ENCODE assay signal across 8 mouse cellular contexts in genomic region chr2:157006511-157007233, GRCm38 (mm10). TPM values are rescaled to one million over a fixed set of nuclear protein-coding genes. Genes with fewer than 3 reads are reported as not detected.
A peak's percentile ranks its signal among the peaks of the same experiment; 100 is the strongest.
DNase-seq lines count a peak whose midpoint lies in the region; ATAC-seq and TF ChIP-seq lines count a peak whose summit lies in the region.

Dsn1 (minus strand) TSS chr2:157007154.

- peak; percentile 94 for DNase-seq in brain, adult 2 months (ENCODE audit: low read depth, low spot score)
- DNase-seq in liver = peak; percentile 93
- peak; percentile 66 to 90 for DNase-seq in monocyte, adult 2 months (ENCODE audit: low read depth in 1 of 2, low spot score in 2 of 2)
- DNase-seq in spleen, postnatal 14 days (ENCODE audit: low spot score in 2 of 2) = peak; percentile 85 to 86

- H3K79me2 ChIP-seq in C2C12 (ENCODE audit: control insufficient read depth, insufficient read depth) = peaks cover 18% of the 10 kb centered on the region

- peaks cover 18% of the 10 kb centered on the region for H3K4me1 ChIP-seq in heart, embryonic 11.5 days (ENCODE audit: control insufficient read depth, insufficient read depth, low read length)
- H3K4me1 ChIP-seq in kidney, embryonic 15.5 days = peaks cover 29% of the 10 kb centered on the region

- H3K4me2 ChIP-seq in heart, embryonic 11.5 days = peak within 1 kb of the TSS; percentile 88
- peak within 1 kb of the TSS; percentile 91 for H3K4me2 ChIP-seq in kidney, embryonic 15.5 days

- no peak for TF ChIP-seq CTCF in C2C12 (IDR thresholded peaks at IDR 0.05; ENCODE audit: control insufficient read depth, insufficient read depth, insufficient read length)

- H3K79me3 ChIP-seq in C2C12 (ENCODE audit: low read depth) = peaks cover 5% of the 10 kb centered on the region

- H3K36me3 ChIP-seq in C2C12 (ENCODE audit: control insufficient read depth, insufficient read depth) = peaks cover 29% of the 10 kb centered on the region
- H3K36me3 ChIP-seq in heart, embryonic 11.5 days (ENCODE audit: control insufficient read depth, insufficient read depth, low read length) = no peaks in the 10 kb centered on the region; the same call in 1 of the 2 replicates
- peaks cover 26% of the 10 kb centered on the region for H3K36me3 ChIP-seq in kidney, embryonic 15.5 days

- H3K9me3 ChIP-seq in heart, embryonic 11.5 days (replicated peaks; ENCODE audit: control insufficient read depth, low read length) = no peaks in the 10 kb centered on the region
- H3K9me3 ChIP-seq in kidney, embryonic 15.5 days (replicated peaks) = no peaks in the 10 kb centered on the region

- peak within 1 kb of the TSS; percentile 61 for H3K4me3 ChIP-seq in C2C12 (ENCODE audit: insufficient read depth, poor library complexity, severe bottlenecking)
- peak within 1 kb of the TSS; percentile 84 for H3K4me3 ChIP-seq in heart, embryonic 11.5 days (ENCODE audit: low read depth, low read length)
- H3K4me3 ChIP-seq in kidney, embryonic 15.5 days (replicated peaks) = peak within 1 kb of the TSS; percentile 88

- peak within 1 kb of the TSS; percentile 66 for H3ac ChIP-seq in C2C12 (ENCODE audit: control insufficient read depth, insufficient read length, low read depth)

- WGBS in heart, embryonic 11.5 days (ENCODE audit: insufficient replicate concordance) = under 1% methylated on average over 56 of the region's 56 CpGs
- under 1% methylated on average over 56 of the region's 56 CpGs for WGBS in kidney, embryonic 15.5 days

- peak within 1 kb of the TSS; percentile 79 for H3K27ac ChIP-seq in heart, embryonic 11.5 days (ENCODE audit: low read depth, low read length)
- peak within 1 kb of the TSS; percentile 66 for H3K27ac ChIP-seq in kidney, embryonic 15.5 days

- no peaks in the 10 kb centered on the region for H3K27me3 ChIP-seq in C2C12 (ENCODE audit: control insufficient read depth, insufficient read depth, insufficient read length)
- H3K27me3 ChIP-seq in heart, embryonic 11.5 days (ENCODE audit: control insufficient read depth, insufficient read depth, low read length) = no peaks in the 10 kb centered on the region
- H3K27me3 ChIP-seq in kidney, embryonic 15.5 days = no peaks in the 10 kb centered on the region

- peak; percentile 90 for ATAC-seq in erythroblast, adult 5-6 weeks (replicated peaks; ENCODE audit: low FRiP score, poor library complexity, severe bottlenecking)
- peak; percentile 76 for ATAC-seq in heart, embryonic 11.5 days (replicated peaks; ENCODE audit: insufficient number of reproducible peaks, low FRiP score, low TSS enrichment)
- ATAC-seq in kidney, embryonic 15.5 days (replicated peaks; ENCODE audit: low FRiP score) = peak; percentile 88

- peak within 1 kb of the TSS; percentile 88 for H3K9ac ChIP-seq in heart, embryonic 11.5 days (ENCODE audit: low read depth, low read length)
- peak within 1 kb of the TSS; percentile 85 for H3K9ac ChIP-seq in kidney, embryonic 15.5 days

TF ChIP-seq in C2C12, 6 proteins besides CTCF, POLR2A, EP300 and RAD21:
- TF ChIP-seq CEBPB (IDR thresholded peaks at IDR 0.05; ENCODE audit: low read depth) (peak; percentile 46), USF1 (IDR thresholded peaks at IDR 0.05; ENCODE audit: low read depth) (peak; percentile 95), MYOD1 (IDR thresholded peaks at IDR 0.05; ENCODE audit: control insufficient read depth, insufficient read length, low read depth) (no peak), FOSL1 (IDR thresholded peaks at IDR 0.05; ENCODE audit: insufficient read depth, low read length, poor library complexity, severe bottlenecking) (no peak), MYOG (IDR thresholded peaks at IDR 0.05; ENCODE audit: control insufficient read depth, extremely low read depth, insufficient read length) (no peak), MAX (IDR thresholded peaks at IDR 0.05) (peak; percentile 69)

RNA-seq across cellular contexts. Expression of gene Dsn1, which starts in this region (rescaled TPM):
- polyA plus RNA-seq in C2C12 (2012; fragmentation: generic; extraction: Trizol) = 12.0 TPM
- total RNA-seq in erythroblast, adult 5-6 weeks (2015; ENCODE audit: low replicate concordance) = 12.3 and 14.8 TPM in 2 replicates
- total RNA-seq in erythroblast, adult 5-6 weeks (2017; ENCODE audit: low replicate concordance) = 21.2 TPM in 2 replicates
- 38.4 and 48.4 TPM in 2 replicates for polyA plus RNA-seq in heart, embryonic 11.5 days (2014; fragmentation: Nextera tagmentation; extraction: Ambion mirVana)
- 37.6 and 39.6 TPM in 2 replicates for polyA plus RNA-seq in kidney, embryonic 15.5 days (2015; fragmentation: Nextera tagmentation; extraction: Ambion mirVana)

Comparison
In these comparisons a context has a peak if more than half of its experiments do, and no peak if none do; other contexts are left out.
1. Peak in every context shown above with its lines: DNase-seq, ATAC-seq, H3K4me3 ChIP-seq and H3K27ac ChIP-seq.